Mouse (Mus musculus) G1E (cell line): ENCODE results near the gene Togaram2. TPM values are rescaled to one million over a fixed set of nuclear protein-coding genes. Genes with fewer than 3 reads are reported as not detected.

Experiments
- ATAC-seq: 2 replicates; pipeline ENCODE4 v1.8.0; 2016; ENCODE audit warnings: mild to moderate bottlenecking; ENCODE audit not compliant: insufficient number of reproducible peaks, poor library complexity, low FRiP score, severe bottlenecking; ENCODE audit errors: extremely low read depth
- DNase-seq: peaks from one replicate; pipeline ENCODE4 v3.0.0; 2012; ENCODE audit warnings: low spot score
- H3K27me3 ChIP-seq: 2 replicates; pipeline ENCODE4 v1.6.1; 2012; ENCODE audit warnings: mild to moderate bottlenecking, low read length, inconsistent platforms; ENCODE audit not compliant: insufficient read depth
- H3K36me3 ChIP-seq: replicated peaks from 2 replicates; pipeline ENCODE3; 2012; ENCODE audit warnings: mild to moderate bottlenecking, inconsistent platforms
- H3K4me1 ChIP-seq: 2 replicates; pipeline ENCODE4 v1.6.1; 2012; ENCODE audit warnings: low read depth, low read length, inconsistent platforms, mixed read lengths; ENCODE audit not compliant: insufficient read depth
- H3K4me3 ChIP-seq: 2 replicates; pipeline ENCODE4 v1.5.1; 2012; ENCODE audit warnings: low read depth, mild to moderate bottlenecking, inconsistent platforms, low read length, moderate library complexity, mixed read lengths
- H3K9me3 ChIP-seq: replicated peaks from 2 replicates; pipeline ENCODE4 v1.6.1; 2012; ENCODE audit warnings: inconsistent platforms
- CTCF ChIP-seq: IDR thresholded peaks from 2 replicates; pipeline ENCODE4 v1.5.1; 2012; ENCODE audit warnings: low read depth, low read length, inconsistent platforms, mixed read lengths
- GATA1 ChIP-seq: IDR thresholded peaks from 2 replicates; pipeline ENCODE4 v1.6.1; 2012; ENCODE audit warnings: borderline replicate concordance, low read length, inconsistent platforms, mixed read lengths
- GATA2 ChIP-seq: IDR thresholded peaks from 2 replicates; pipeline ENCODE4 v1.6.1; 2012; ENCODE audit warnings: low read depth, low read length, inconsistent platforms, borderline replicate concordance
- POLR2AphosphoS5 ChIP-seq: IDR thresholded peaks from 2 replicates; pipeline ENCODE4 v1.6.1; 2012; ENCODE audit warnings: low read depth, low read length, inconsistent platforms; ENCODE audit not compliant: insufficient replicate concordance
- TAL1 ChIP-seq: conservative IDR thresholded peaks from 2 replicates; pipeline ENCODE4 v1.6.1; 2012; ENCODE audit warnings: low read depth, low read length, inconsistent platforms, mixed read lengths
- polyA plus RNA-seq: library from polyadenylated mRNA; stranded (reverse); fragments of >175 nt; gene quantifications from 2 replicates; pipeline ENCODE4 v1.2.3, GENCODE M21; 2012
- total RNA-seq, 2 experiments: library from RNA; stranded (forward) in 1 of 2; stranded (reverse) in 1 of 2; fragments of 200-1000 nt in 1 of 2; fragments of >200 nt in 1 of 2; fragmentation: Nextera tagmentation in 1 of 2; gene quantifications; 2 replicates each; pipeline ENCODE4 v1.2.3; 2014 to 2017

The Togaram2 gene
- total and polyA plus RNA-seq, 3 experiments: 0.05 TPM; not detected in 2

DNA sequence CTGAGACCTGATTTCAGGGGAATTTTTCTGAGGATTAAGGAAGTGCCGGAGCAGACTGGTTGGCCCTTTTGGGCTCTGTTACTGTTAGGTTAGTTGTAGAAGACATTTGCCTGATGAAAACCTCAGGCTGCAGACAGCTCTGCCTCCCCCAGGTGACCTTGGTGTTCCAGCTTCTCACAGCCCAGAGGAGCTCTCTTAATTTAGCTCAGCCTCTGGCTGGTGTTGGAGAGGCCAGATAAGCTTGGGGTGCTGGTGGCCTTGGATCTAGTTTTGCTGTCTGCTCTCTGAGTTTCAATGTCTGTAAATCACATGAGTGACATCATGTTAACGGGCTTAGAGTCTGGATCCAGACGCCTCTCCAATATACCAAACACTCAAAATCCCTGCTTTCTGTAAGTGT is 48.0 kb downstream of the Togaram2 start:
- DNase-seq: no peak
- Histone ChIP-seq H3K9me3 (peaks cover 37% of the 10 kb centered on the region), H3K36me3 (no peaks in the 10 kb centered on the region), H3K4me3 (no peak overlapping the region), H3K27me3 (no peaks in the 10 kb centered on the region), H3K4me1 (no peaks in the 10 kb centered on the region)
- ATAC-seq: no peak
- TF ChIP-seq TAL1 (no peak), CTCF (no peak), GATA1 (no peak), POLR2AphosphoS5 (no peak), GATA2 (no peak)

DNA sequence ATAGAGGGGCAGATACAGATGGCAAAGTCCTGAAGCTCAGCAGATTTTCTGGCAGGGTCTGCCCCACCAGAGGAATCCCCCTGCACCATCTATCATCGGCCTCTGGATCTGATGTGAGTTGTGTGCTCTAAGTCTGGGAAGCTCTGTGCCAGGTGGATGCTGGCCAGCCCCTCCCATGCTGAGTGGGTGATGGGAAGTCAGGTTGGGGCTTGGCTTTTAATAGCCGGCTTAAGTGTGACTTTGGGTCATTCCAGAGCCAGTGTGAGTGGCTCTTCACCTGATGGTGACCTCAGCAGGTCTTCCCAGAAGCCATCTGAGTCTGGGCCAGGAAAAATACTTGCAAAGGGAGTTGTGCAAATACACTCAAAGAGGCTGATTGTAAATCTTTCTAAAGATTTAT is 57.6 kb downstream of the Togaram2 start:
- no peak overlapping the region for H3K4me3 ChIP-seq
- ATAC-seq: no peak
- peaks cover 49% of the 10 kb centered on the region for H3K9me3 ChIP-seq
- H3K36me3 ChIP-seq: no peaks in the 10 kb centered on the region
- no peak for DNase-seq
- no peaks in the 10 kb centered on the region; the same call in 1 of the 2 replicates for H3K27me3 ChIP-seq
- H3K4me1 ChIP-seq: no peaks in the 10 kb centered on the region
- TF ChIP-seq GATA2: no peak
- no peak for TF ChIP-seq POLR2AphosphoS5
- TF ChIP-seq CTCF: no peak
- no peak for TF ChIP-seq TAL1
- no peak for TF ChIP-seq GATA1

GRCm38 (mm10) chr17:71736442-71736841 is 63.4 kb downstream of the Togaram2 start:
- H3K4me3 ChIP-seq: no peak overlapping the region
- no peaks in the 10 kb centered on the region for H3K36me3 ChIP-seq
- H3K27me3 ChIP-seq: no peaks in the 10 kb centered on the region
- peaks cover 36% of the 10 kb centered on the region for H3K9me3 ChIP-seq
- TF ChIP-seq POLR2AphosphoS5 (no peak), GATA1 (no peak), TAL1 (no peak), CTCF (no peak), GATA2 (no peak)
- DNase-seq (no peak), ATAC-seq (no peak)
- no peaks in the 10 kb centered on the region for H3K4me1 ChIP-seq

- ATAC-seq: no peak
- no peak for TF ChIP-seq TAL1
- no peak for TF ChIP-seq POLR2AphosphoS5
- no peak for TF ChIP-seq GATA1
- TF ChIP-seq CTCF: no peak
- TF ChIP-seq GATA2: no peak
- no peaks in the 10 kb centered on the region for H3K36me3 ChIP-seq
These were observed 69.1 kb downstream of the Togaram2 start for GRCm38 (mm10) chr17:71742156-71742555.

DNA sequence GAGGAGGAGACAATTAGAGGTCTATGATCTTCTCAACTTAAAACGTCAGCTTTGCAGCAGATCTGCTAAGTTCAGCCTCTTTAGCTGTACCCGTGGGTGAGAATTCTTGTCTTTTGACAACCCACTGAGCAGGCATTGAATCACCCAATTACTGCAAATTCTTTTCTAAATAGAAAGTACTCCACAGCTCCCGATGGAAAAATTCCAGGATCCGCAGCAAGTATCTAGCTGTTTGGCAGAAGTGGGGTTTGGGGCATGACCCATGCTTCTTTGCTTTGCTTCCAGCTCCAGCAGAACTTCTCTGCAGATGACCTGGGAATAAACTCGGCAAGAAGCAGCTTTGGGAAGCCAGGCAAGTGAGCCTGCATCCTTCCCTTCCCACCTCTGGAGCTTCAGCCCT is 69.9 kb downstream of the Togaram2 start:
- ATAC-seq: no peak

More at GRCm38 (mm10) chr17:71742156-71742555, 69.1 kb downstream of the Togaram2 start:
- H3K4me1 ChIP-seq: no peaks in the 10 kb centered on the region
- DNase-seq: no peak
- peaks cover 38% of the 10 kb centered on the region for H3K9me3 ChIP-seq
- H3K27me3 ChIP-seq: no peaks in the 10 kb centered on the region
- H3K4me3 ChIP-seq: no peak overlapping the region

DNA sequence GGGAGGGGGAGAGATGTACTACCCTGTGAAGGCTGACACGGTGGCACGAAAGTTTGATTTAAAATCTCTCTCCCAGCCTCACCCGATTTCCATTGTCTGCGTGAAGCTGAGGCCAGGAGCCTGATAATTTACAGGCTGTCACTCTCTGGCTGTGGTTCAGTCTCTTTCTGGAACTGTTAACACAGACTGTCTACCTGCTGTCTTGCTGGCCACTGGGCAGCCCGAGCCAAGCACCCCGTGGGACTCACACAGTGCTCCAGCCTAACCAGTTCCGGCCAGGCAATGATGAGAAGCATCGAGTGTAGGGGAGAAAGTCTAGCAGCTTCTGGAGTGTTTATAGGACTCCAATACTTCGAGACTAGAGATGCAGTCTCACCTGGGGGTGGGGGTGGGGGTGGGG is 73.1 kb downstream of the Togaram2 start:
- Histone ChIP-seq H3K36me3 (no peaks in the 10 kb centered on the region), H3K4me1 (no peaks in the 10 kb centered on the region), H3K4me3 (no peak overlapping the region), H3K9me3 (peaks cover 58% of the 10 kb centered on the region), H3K27me3 (no peaks in the 10 kb centered on the region)
- TF ChIP-seq GATA2 (no peak), CTCF (no peak), POLR2AphosphoS5 (no peak), TAL1 (no peak), GATA1 (no peak)
- no peak for ATAC-seq
- no peak for DNase-seq

More for the DNA sequence above, 69.9 kb downstream of the Togaram2 start:
- no peaks in the 10 kb centered on the region for H3K36me3 ChIP-seq
- peaks cover 42% of the 10 kb centered on the region for H3K9me3 ChIP-seq
- H3K27me3 ChIP-seq: no peaks in the 10 kb centered on the region
- H3K4me3 ChIP-seq: no peak overlapping the region
- TF ChIP-seq CTCF: no peak
- no peaks in the 10 kb centered on the region for H3K4me1 ChIP-seq
- no peak for DNase-seq

GRCm38 (mm10) chr17:71747561-71747960 is 74.5 kb downstream of the Togaram2 start:
- no peak for TF ChIP-seq GATA1
- no peak for TF ChIP-seq GATA2
- TF ChIP-seq CTCF: no peak
- TF ChIP-seq TAL1: no peak
- TF ChIP-seq POLR2AphosphoS5: no peak
- Histone ChIP-seq H3K4me3 (no peak overlapping the region), H3K27me3 (no peaks in the 10 kb centered on the region), H3K36me3 (no peaks in the 10 kb centered on the region), H3K4me1 (no peaks in the 10 kb centered on the region), H3K9me3 (peaks cover 69% of the 10 kb centered on the region)
- no peak for ATAC-seq
- DNase-seq: no peak
